Mouse (Mus musculus) neural tube, embryonic 12.5 days (tissue): Measurements from ENCODE around the gene Lemd2. TPM values are rescaled to one million over a fixed set of nuclear protein-coding genes. Genes with fewer than 3 reads are reported as not detected.
A peak's percentile ranks its signal among the peaks of the same experiment; 100 is the strongest.

Experiments
- ATAC-seq: fragments of 200-750 bp; cut with Nextera tagmentation; 2 replicates; pipeline ENCODE4 v1.8.0; 2017; ENCODE audit warnings: low read depth, mild to moderate bottlenecking, moderate TSS enrichment, moderate library complexity; ENCODE audit not compliant: low FRiP score
- H3K27ac ChIP-seq: fragments of 300-500 bp; sonication (generic); 2 replicates; pipeline ENCODE4 v1.5.1; 2016
- H3K27me3 ChIP-seq: fragments of 300-500 bp; sonication (generic); replicated peaks from 2 replicates; pipeline ENCODE4 v1.6.1; 2016; ENCODE audit warnings: mild to moderate bottlenecking
- H3K36me3 ChIP-seq: fragments of 300-500 bp; sonication (generic); 2 replicates; pipeline ENCODE4 v1.6.1; 2016; ENCODE audit warnings: mild to moderate bottlenecking
- H3K4me1 ChIP-seq: fragments of 300-500 bp; sonication (generic); 2 replicates; pipeline ENCODE4 v1.6.1; 2016
- H3K4me2 ChIP-seq: fragments of 300-500 bp; sonication (generic); replicated peaks from 2 replicates; pipeline ENCODE4 v1.6.1; 2016; ENCODE audit warnings: mild to moderate bottlenecking
- H3K4me3 ChIP-seq: fragments of 300-500 bp; sonication (generic); 2 replicates; pipeline ENCODE4 v1.5.1; 2016
- H3K9ac ChIP-seq: fragments of 300-500 bp; sonication (generic); 2 replicates; pipeline ENCODE4 v1.6.1; 2016; ENCODE audit warnings: mild to moderate bottlenecking
- H3K9me3 ChIP-seq: fragments of 300-500 bp; sonication (generic); 2 replicates; pipeline ENCODE4 v1.6.1; 2016; ENCODE audit warnings: mild to moderate bottlenecking
- WGBS: fragments of 180-500 bp; shearing (Covaris S2); methylation state at CpG from one replicate; pipeline ENCODE4 v1.1.7; 2016; 5-methylcytosine and 5-hydroxymethylcytosine counted together
- polyA plus RNA-seq: library from polyadenylated mRNA; unstranded; fragments of >200 nt; fragmentation: Nextera tagmentation; extraction: Ambion mirVana; gene quantifications from 2 replicates; pipeline ENCODE4 v1.2.1, GENCODE M21; 2016

Gene Lemd2
- polyA plus RNA-seq, 1 experiment from 2014 or later: 34.5 TPM

- Histone ChIP-seq H3K9ac (no peak overlapping the region), H3K27me3 (no peaks in the 10 kb centered on the region), H3K4me3 (no peak overlapping the region), H3K9me3 (no peaks in the 10 kb centered on the region), H3K4me2 (no peak overlapping the region), H3K27ac (no peak overlapping the region), H3K36me3 (no peaks in the 10 kb centered on the region), H3K4me1 (peaks cover 29% of the 10 kb centered on the region)
- WGBS: 94% methylated on average over 16 of the region's 16 CpGs
- no peak for ATAC-seq
These were observed 17.3 kb upstream of the Lemd2 start for GRCm38 (mm10) chr17:27221562-27221961.

- no peak overlapping the region for H3K27ac ChIP-seq
- H3K4me1 ChIP-seq: peaks cover 22% of the 10 kb centered on the region; the same call in 1 of the 2 replicates
- no peaks in the 10 kb centered on the region for H3K36me3 ChIP-seq
- no peak overlapping the region for H3K4me3 ChIP-seq
- no peak for ATAC-seq
- WGBS: 56% methylated on average over 6 of the region's 6 CpGs
- no peak overlapping the region for H3K9ac ChIP-seq
- no peaks in the 10 kb centered on the region for H3K9me3 ChIP-seq
- no peaks in the 10 kb centered on the region for H3K27me3 ChIP-seq
- no peak overlapping the region for H3K4me2 ChIP-seq
These were observed 14.6 kb upstream of the Lemd2 start for GRCm38 (mm10) chr17:27218916-27219315.

- no peak for ATAC-seq
- no peak overlapping the region for H3K9ac ChIP-seq
- H3K27me3 ChIP-seq: no peaks in the 10 kb centered on the region
- H3K4me2 ChIP-seq: no peak overlapping the region
- no peak overlapping the region for H3K4me3 ChIP-seq
- H3K4me1 ChIP-seq: peaks cover 23% of the 10 kb centered on the region; the same call in 1 of the 2 replicates
- no peaks in the 10 kb centered on the region for H3K9me3 ChIP-seq
- H3K27ac ChIP-seq: no peak overlapping the region
- 51% methylated on average over 6 of the region's 8 CpGs for WGBS
- no peaks in the 10 kb centered on the region for H3K36me3 ChIP-seq
These were observed 14.1 kb upstream of the Lemd2 start for GRCm38 (mm10) chr17:27218364-27218763.

- no peak overlapping the region for H3K4me3 ChIP-seq
- H3K9ac ChIP-seq: no peak overlapping the region
- H3K27me3 ChIP-seq: no peaks in the 10 kb centered on the region
- peaks cover 33% of the 10 kb centered on the region for H3K4me1 ChIP-seq
- no peaks in the 10 kb centered on the region for H3K9me3 ChIP-seq
- no peak overlapping the region for H3K27ac ChIP-seq
- H3K36me3 ChIP-seq: no peaks in the 10 kb centered on the region
- ATAC-seq: peak; percentile 46; the same call in 1 of the 2 replicates
- no peak overlapping the region; the same call in 1 of the 2 replicates for H3K4me2 ChIP-seq
- WGBS: 9% methylated on average over 11 of the region's 11 CpGs
These were observed 8.7 kb upstream of the Lemd2 start for GRCm38 (mm10) chr17:27212768-27213525.

- 0 out of 2 replicates have a peak overlapping the region, but pooled peaks have one; percentile 17 for H3K9ac ChIP-seq
These were observed 7.7 kb upstream of the Lemd2 start for GRCm38 (mm10) chr17:27212006-27212405.

GRCm38 (mm10) chr17:27207113-27207707 is 2.9 kb upstream of the Lemd2 start:
- H3K36me3 ChIP-seq: no peaks in the 10 kb centered on the region
- no peak overlapping the region for H3K9ac ChIP-seq
- H3K4me2 ChIP-seq: no peak overlapping the region
- no peak overlapping the region for H3K4me3 ChIP-seq
- H3K9me3 ChIP-seq: no peaks in the 10 kb centered on the region
- peak overlapping the region; percentile 50 for H3K27ac ChIP-seq
- WGBS: 35% methylated on average over 11 of the region's 11 CpGs
- no peaks in the 10 kb centered on the region for H3K27me3 ChIP-seq
- peaks cover 49% of the 10 kb centered on the region for H3K4me1 ChIP-seq
- ATAC-seq: no peak

More at GRCm38 (mm10) chr17:27212006-27212405, 7.7 kb upstream of the Lemd2 start:
- Histone ChIP-seq H3K27ac (no peak overlapping the region), H3K36me3 (no peaks in the 10 kb centered on the region), H3K27me3 (no peaks in the 10 kb centered on the region), H3K4me1 (peaks cover 32% of the 10 kb centered on the region), H3K4me3 (no peak overlapping the region), H3K4me2 (no peak overlapping the region; the same call in 1 of the 2 replicates), H3K9me3 (no peaks in the 10 kb centered on the region)
- WGBS: 32% methylated on average over 6 of the region's 6 CpGs
- ATAC-seq: no peak

GRCm38 (mm10) chr17:27203358-27204074 is 753 bp downstream of the Lemd2 start:
- no peaks in the 10 kb centered on the region for H3K9me3 ChIP-seq
- peaks cover 21% of the 10 kb centered on the region for H3K36me3 ChIP-seq
- peak; percentile 48 for ATAC-seq
- H3K27ac ChIP-seq: peak overlapping the region; percentile 96
- peak overlapping the region; percentile 99 for H3K9ac ChIP-seq
- peaks cover 66% of the 10 kb centered on the region for H3K4me1 ChIP-seq
- H3K4me2 ChIP-seq: peak overlapping the region; percentile 90
- peak overlapping the region; percentile 94 for H3K4me3 ChIP-seq
- WGBS: under 1% methylated on average over 60 of the region's 74 CpGs
- no peaks in the 10 kb centered on the region for H3K27me3 ChIP-seq

- H3K4me3 ChIP-seq: peak overlapping the region; percentile 94
- H3K4me2 ChIP-seq: peak overlapping the region; percentile 90
- ATAC-seq: no peak
- H3K27me3 ChIP-seq: no peaks in the 10 kb centered on the region
- 56% methylated on average over 13 of the region's 14 CpGs for WGBS
- H3K27ac ChIP-seq: peak overlapping the region; percentile 96; the same call in 1 of the 2 replicates
- peak overlapping the region; percentile 99 for H3K9ac ChIP-seq
- H3K4me1 ChIP-seq: peaks cover 66% of the 10 kb centered on the region
- peaks cover 26% of the 10 kb centered on the region for H3K36me3 ChIP-seq
- H3K9me3 ChIP-seq: no peaks in the 10 kb centered on the region
These were observed 1.3 kb downstream of the Lemd2 start for GRCm38 (mm10) chr17:27202919-27203357.

GRCm38 (mm10) chr17:27201981-27202380 is 2.3 kb downstream of the Lemd2 start:
- Histone ChIP-seq H3K9ac (no peak overlapping the region), H3K36me3 (peaks cover 36% of the 10 kb centered on the region), H3K4me3 (no peak overlapping the region), H3K4me1 (peaks cover 58% of the 10 kb centered on the region), H3K9me3 (no peaks in the 10 kb centered on the region), H3K27me3 (no peaks in the 10 kb centered on the region), H3K27ac (no peak overlapping the region), H3K4me2 (no peak overlapping the region)
- 83% methylated on average over 2 of the region's 2 CpGs for WGBS
- no peak for ATAC-seq

- Histone ChIP-seq H3K36me3 (peaks cover 47% of the 10 kb centered on the region), H3K27me3 (no peaks in the 10 kb centered on the region), H3K4me3 (no peak overlapping the region), H3K4me1 (peaks cover 51% of the 10 kb centered on the region), H3K4me2 (0 out of 2 replicates have a peak overlapping the region, but pooled peaks have one; percentile 25), H3K9me3 (no peaks in the 10 kb centered on the region), H3K27ac (peak overlapping the region; percentile 0; the same call in 1 of the 2 replicates), H3K9ac (0 out of 2 replicates have a peak overlapping the region, but pooled peaks have one; percentile 13)
- WGBS: 12% methylated on average over 11 of the region's 11 CpGs
- ATAC-seq: no peak
These were observed 3.5 kb downstream of the Lemd2 start for GRCm38 (mm10) chr17:27200801-27201200.

- Histone ChIP-seq H3K4me2 (no peak overlapping the region), H3K9ac (no peak overlapping the region), H3K27ac (no peak overlapping the region), H3K27me3 (no peaks in the 10 kb centered on the region), H3K36me3 (peaks cover 56% of the 10 kb centered on the region), H3K4me1 (peaks cover 51% of the 10 kb centered on the region), H3K9me3 (no peaks in the 10 kb centered on the region), H3K4me3 (no peak overlapping the region)
- WGBS: 56% methylated on average over 7 of the region's 7 CpGs
- no peak for ATAC-seq
These were observed 4.4 kb downstream of the Lemd2 start for GRCm38 (mm10) chr17:27199864-27200263.

- no peak for ATAC-seq
- Histone ChIP-seq H3K36me3 (peaks cover 63% of the 10 kb centered on the region), H3K4me2 (no peak overlapping the region), H3K27me3 (no peaks in the 10 kb centered on the region), H3K9ac (no peak overlapping the region), H3K27ac (no peak overlapping the region), H3K9me3 (no peaks in the 10 kb centered on the region), H3K4me3 (no peak overlapping the region), H3K4me1 (peaks cover 46% of the 10 kb centered on the region)
- whole genome bisulfite sequencing: 98% methylated on average over 9 of the region's 9 CpGs
These were observed 5.1 kb downstream of the Lemd2 start for GRCm38 (mm10) chr17:27199205-27199604.
